In the genomic region with DNA sequence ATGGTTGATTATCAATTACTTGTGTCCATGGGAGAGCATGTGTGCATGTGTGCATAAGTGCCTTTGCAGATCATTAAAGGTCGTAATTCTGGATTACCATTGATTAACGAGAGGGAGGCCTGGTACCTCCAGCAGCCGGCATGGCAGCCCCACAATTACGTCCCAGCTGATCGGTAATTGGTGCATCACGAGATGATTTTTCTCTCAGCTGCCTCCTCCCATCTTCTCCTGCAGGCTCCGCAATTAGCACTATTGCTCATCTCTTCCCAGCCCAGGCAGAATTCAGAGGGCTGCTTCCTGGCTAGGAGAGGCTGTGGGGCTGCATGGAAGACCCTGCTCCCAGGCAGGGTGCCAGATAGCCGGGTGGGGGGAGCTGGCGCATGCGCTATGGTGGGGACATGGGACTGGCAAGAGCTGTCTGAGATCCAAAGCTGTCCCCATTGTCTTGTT, we compare ENCODE assay signal across 8 mouse cellular contexts. TPM values are rescaled to one million over a fixed set of nuclear protein-coding genes. Genes with fewer than 3 reads are reported as not detected.
A peak's percentile ranks its signal among the peaks of the same experiment; 100 is the strongest.
DNase-seq lines count a peak whose midpoint lies in the region; ATAC-seq and TF ChIP-seq lines count a peak whose summit lies in the region.

No protein-coding gene starts in this region.

- WGBS in lung, embryonic 16.5 days, result 49% methylated on average over 10 of the region's 10 CpGs
- 67% methylated on average over 10 of the region's 10 CpGs for WGBS in lung, adult 2 months
- WGBS in limb, embryonic 12.5 days, result 20% methylated on average over 10 of the region's 10 CpGs
- WGBS in stomach, embryonic 16.5 days, result 61% methylated on average over 10 of the region's 10 CpGs

- no peak for DNase-seq in lung, adult 2 months
- no peak for DNase-seq in gastrocnemius, adult 8-10 months (ENCODE audit: low spot score in 2 of 2)
- DNase-seq in cerebellum, adult 11 months, result no peak

- TF ChIP-seq CTCF in lung, adult 2 months (IDR thresholded peaks at IDR 0.05; ENCODE audit: insufficient read depth, low read length), result no peak

- no peak overlapping the region for H3K9ac ChIP-seq in lung, embryonic 16.5 days (ENCODE audit: low read length)
- H3K9ac ChIP-seq in limb, embryonic 12.5 days (replicated peaks), result no peak overlapping the region; the same call in 1 of the 2 replicates
- no peak overlapping the region for H3K9ac ChIP-seq in stomach, embryonic 16.5 days (ENCODE audit: low read length)

- H3K4me2 ChIP-seq in lung, embryonic 16.5 days (ENCODE audit: low read depth, low read length), result no peak overlapping the region
- peak overlapping the region; percentile 43; the same call in 1 of the 2 replicates for H3K4me2 ChIP-seq in limb, embryonic 12.5 days
- H3K4me2 ChIP-seq in stomach, embryonic 16.5 days (ENCODE audit: low read depth, low read length), result no peak overlapping the region

- peaks cover 21% of the 10 kb centered on the region for H3K4me1 ChIP-seq in lung, embryonic 16.5 days (replicated peaks; ENCODE audit: control insufficient read depth, insufficient read depth, low read length)
- peaks cover 3% of the 10 kb centered on the region; the same call in 1 of the 2 replicates for H3K4me1 ChIP-seq in lung, adult 2 months (ENCODE audit: control insufficient read depth, insufficient read depth, low read length)
- peaks cover 35% of the 10 kb centered on the region for H3K4me1 ChIP-seq in limb, embryonic 12.5 days (replicated peaks)
- H3K4me1 ChIP-seq in stomach, embryonic 16.5 days (ENCODE audit: control insufficient read depth, insufficient read depth, low read length), result peaks cover 9% of the 10 kb centered on the region; the same call in 1 of the 2 replicates

- H3K9me3 ChIP-seq in lung, embryonic 16.5 days (ENCODE audit: control insufficient read depth, low read length), result no peaks in the 10 kb centered on the region
- no peaks in the 10 kb centered on the region for H3K9me3 ChIP-seq in limb, embryonic 12.5 days
- no peaks in the 10 kb centered on the region for H3K9me3 ChIP-seq in stomach, embryonic 16.5 days (replicated peaks; ENCODE audit: control insufficient read depth, low read length)

- H3K27ac ChIP-seq in lung, embryonic 16.5 days (ENCODE audit: low read length), result no peak overlapping the region
- H3K27ac ChIP-seq in limb, embryonic 12.5 days, result no peak overlapping the region
- H3K27ac ChIP-seq in stomach, embryonic 16.5 days (ENCODE audit: low read length), result no peak overlapping the region

- no peaks in the 10 kb centered on the region for H3K36me3 ChIP-seq in lung, embryonic 16.5 days (ENCODE audit: control insufficient read depth, insufficient read depth, low read length)
- H3K36me3 ChIP-seq in limb, embryonic 12.5 days, result no peaks in the 10 kb centered on the region
- no peaks in the 10 kb centered on the region for H3K36me3 ChIP-seq in stomach, embryonic 16.5 days (ENCODE audit: control insufficient read depth, insufficient read depth, low read length)

- no peak overlapping the region for H3K4me3 ChIP-seq in lung, embryonic 16.5 days (ENCODE audit: low read length)
- no peak overlapping the region for H3K4me3 ChIP-seq in lung, adult 2 months (replicated peaks; ENCODE audit: extremely low read depth, low read depth, low read length)
- H3K4me3 ChIP-seq in limb, embryonic 12.5 days (replicated peaks), result no peak overlapping the region
- H3K4me3 ChIP-seq in stomach, embryonic 16.5 days (replicated peaks; ENCODE audit: low read length), result no peak overlapping the region

- TF ChIP-seq POLR2A in lung, adult 2 months (IDR thresholded peaks at IDR 0.05; ENCODE audit: borderline replicate concordance, extremely low read depth, low read depth, low read length), result no peak

- peak; percentile 66; the same call in 1 of the 2 replicates for ATAC-seq in lung, embryonic 16.5 days (ENCODE audit: low read depth)
- ATAC-seq in frontal cortex, adult (ENCODE audit: low TSS enrichment), result peak; percentile 76
- ATAC-seq in limb, embryonic 12.5 days (ENCODE audit: insufficient number of reproducible peaks, insufficient read depth, low FRiP score, low TSS enrichment, low read depth), result no peak
- ATAC-seq in stomach, embryonic 16.5 days (ENCODE audit: insufficient read depth, low FRiP score), result peak; percentile 38; the same call in 1 of the 2 replicates
- no peak for ATAC-seq in CD4-positive, CD25-positive, alpha-beta regulatory T cell, adult 4 months

- no peaks in the 10 kb centered on the region for H3K27me3 ChIP-seq in lung, embryonic 16.5 days (ENCODE audit: control insufficient read depth, insufficient read depth, low read depth, low read length)
- peaks cover 41% of the 10 kb centered on the region for H3K27me3 ChIP-seq in limb, embryonic 12.5 days
- H3K27me3 ChIP-seq in stomach, embryonic 16.5 days (ENCODE audit: control insufficient read depth, insufficient read depth, low read length), result no peaks in the 10 kb centered on the region

RNA-seq across cellular contexts. Expression of a gene that starts 26.9 kb away (rescaled TPM):
- 28.8 and 34.2 TPM in 2 replicates for polyA plus RNA-seq in lung, embryonic 16.5 days (2015; fragmentation: Nextera tagmentation; extraction: Ambion mirVana)
- polyA plus RNA-seq in lung, adult 2 months (2012; rRNA removed), result 50.0 and 79.4 TPM in 2 replicates
- 55.7 and 57.2 TPM in 2 replicates for polyA plus RNA-seq in limb, embryonic 12.5 days (2016; fragmentation: Nextera tagmentation; extraction: Ambion mirVana)
- 10.1 and 11.7 TPM in 2 replicates for polyA plus RNA-seq in stomach, embryonic 16.5 days (2015; fragmentation: Nextera tagmentation; extraction: Ambion mirVana)
- total RNA-seq in gastrocnemius, adult 8-10 months (2022), result 10 to 100 TPM; 21.3 to 27.0 (median 22.9) TPM
- polyA plus RNA-seq in CD4-positive, CD25-positive, alpha-beta regulatory T cell, adult 4 months (2017; shearing (Covaris generic)), result 10 to 100 TPM in 1 of 2 experiments, 1 to 10 TPM in 1; 7.6 to 18.8 TPM

RNA-seq across cellular contexts. Expression of a gene that starts 35.3 kb away (rescaled TPM):
- 18.9 and 20.2 TPM in 2 replicates for polyA plus RNA-seq in lung, embryonic 16.5 days (2015; fragmentation: Nextera tagmentation; extraction: Ambion mirVana)
- 27.2 and 33.9 TPM in 2 replicates for polyA plus RNA-seq in lung, adult 2 months (2012; rRNA removed)
- polyA plus RNA-seq in limb, embryonic 12.5 days (2016; fragmentation: Nextera tagmentation; extraction: Ambion mirVana), result 30.8 and 33.1 TPM in 2 replicates
- polyA plus RNA-seq in stomach, embryonic 16.5 days (2015; fragmentation: Nextera tagmentation; extraction: Ambion mirVana), result 17.8 and 18.1 TPM in 2 replicates
- 10 to 100 TPM; 34.5 to 38.7 (median 37.1) TPM for total RNA-seq in gastrocnemius, adult 8-10 months (2022)
- 10 to 100 TPM; 20.0 to 29.3 TPM for polyA plus RNA-seq in CD4-positive, CD25-positive, alpha-beta regulatory T cell, adult 4 months (2017; shearing (Covaris generic))

Comparison
In these comparisons a context has a peak if more than half of its experiments do, and no peak if none do; other contexts are left out.
1. ATAC-seq: peak in lung, embryonic 16.5 days (single experiment), frontal cortex, adult (single experiment) and stomach, embryonic 16.5 days (single experiment); none in limb, embryonic 12.5 days (single experiment) and CD4-positive, CD25-positive, alpha-beta regulatory T cell, adult 4 months (single experiment).